In genomic region chr2:17731831-17732200, GRCm38 (mm10) we compare ENCODE assay signal across 8 mouse cellular contexts. TPM values are rescaled to one million over a fixed set of nuclear protein-coding genes. Genes with fewer than 3 reads are reported as not detected.
DNase-seq lines count a peak whose midpoint lies in the region; ATAC-seq and TF ChIP-seq lines count a peak whose summit lies in the region.

No protein-coding gene starts in this region.

- H3K9ac ChIP-seq in heart, embryonic 13.5 days = no peak overlapping the region
- H3K9ac ChIP-seq in forebrain, postnatal 0 days = no peak overlapping the region
- H3K9ac ChIP-seq in liver, embryonic 13.5 days = no peak overlapping the region

- WGBS in heart, embryonic 13.5 days = 12% methylated on average over 6 of the region's 6 CpGs
- 15% methylated on average over 6 of the region's 6 CpGs for WGBS in forebrain, postnatal 0 days
- WGBS in liver, embryonic 13.5 days (ENCODE audit: insufficient replicate concordance) = 11% methylated on average over 6 of the region's 6 CpGs

- peaks cover 10% of the 10 kb centered on the region; the same call in 1 of the 2 replicates for H3K4me1 ChIP-seq in heart, embryonic 13.5 days
- H3K4me1 ChIP-seq in E14TG2a.4 (replicated peaks; ENCODE audit: low read depth, low read length) = peaks cover 28% of the 10 kb centered on the region
- peaks cover 9% of the 10 kb centered on the region; the same call in 1 of the 2 replicates for H3K4me1 ChIP-seq in forebrain, postnatal 0 days (ENCODE audit: insufficient read depth)
- H3K4me1 ChIP-seq in liver, embryonic 13.5 days (replicated peaks) = peaks cover 5% of the 10 kb centered on the region

- no peak for TF ChIP-seq CTCF in E14TG2a.4 (conservative IDR thresholded peaks at IDR 0.05; ENCODE audit: low read length)
- TF ChIP-seq CTCF in forebrain, postnatal 0 days (IDR thresholded peaks at IDR 0.05; ENCODE audit: low read depth) = no peak

- peak overlapping the region; percentile 98 for H3K4me2 ChIP-seq in heart, embryonic 13.5 days
- H3K4me2 ChIP-seq in forebrain, postnatal 0 days (ENCODE audit: low read depth) = peak overlapping the region; percentile 87
- peak overlapping the region; percentile 72; the same call in 1 of the 2 replicates for H3K4me2 ChIP-seq in liver, embryonic 13.5 days

- H3K27ac ChIP-seq in heart, embryonic 13.5 days (replicated peaks) = no peak overlapping the region
- no peak overlapping the region for H3K27ac ChIP-seq in forebrain, postnatal 0 days (ENCODE audit: low read depth, low read length)
- H3K27ac ChIP-seq in liver, embryonic 13.5 days = no peak overlapping the region

- no peak for DNase-seq in heart, postnatal 4 days
- no peak for DNase-seq in forebrain, postnatal 0 days
- no peak for DNase-seq in liver, embryonic 13.5 days
- no peak for DNase-seq in urinary bladder, postnatal 36 days (ENCODE audit: low spot score in 2 of 2)
- DNase-seq in urinary bladder, adult 2 months (ENCODE audit: low spot score) = no peak

- H3K27me3 ChIP-seq in heart, embryonic 13.5 days (replicated peaks) = peaks cover 48% of the 10 kb centered on the region
- peaks cover 49% of the 10 kb centered on the region for H3K27me3 ChIP-seq in E14TG2a.4 (ENCODE audit: insufficient read depth, low read length)
- no peaks in the 10 kb centered on the region for H3K27me3 ChIP-seq in forebrain, postnatal 0 days (ENCODE audit: insufficient read depth, low read length)
- H3K27me3 ChIP-seq in liver, embryonic 13.5 days = peaks cover 52% of the 10 kb centered on the region

- peak overlapping the region; percentile 74 for H3K4me3 ChIP-seq in heart, embryonic 13.5 days
- H3K4me3 ChIP-seq in E14TG2a.4 (replicated peaks; ENCODE audit: low read length) = peak overlapping the region; percentile 84
- H3K4me3 ChIP-seq in forebrain, postnatal 0 days (ENCODE audit: low read depth, low read length) = peak overlapping the region; percentile 58
- H3K4me3 ChIP-seq in liver, embryonic 13.5 days (replicated peaks) = no peak overlapping the region

- ATAC-seq in heart, embryonic 13.5 days (ENCODE audit: extremely low read depth, insufficient number of reproducible peaks, low FRiP score, low TSS enrichment) = no peak
- ATAC-seq in forebrain, postnatal 0 days = no peak
- ATAC-seq in liver, embryonic 13.5 days (ENCODE audit: low read depth) = no peak
- ATAC-seq in granulocyte monocyte progenitor cell, adult 5-6 weeks (replicated peaks; ENCODE audit: poor library complexity, severe bottlenecking) = no peak

- H3K9me3 ChIP-seq in heart, embryonic 13.5 days = no peaks in the 10 kb centered on the region
- H3K9me3 ChIP-seq in E14TG2a.4 (ENCODE audit: low read length) = no peaks in the 10 kb centered on the region
- H3K9me3 ChIP-seq in forebrain, postnatal 0 days (ENCODE audit: low read length) = no peaks in the 10 kb centered on the region
- H3K9me3 ChIP-seq in liver, embryonic 13.5 days (replicated peaks) = no peaks in the 10 kb centered on the region

- no peaks in the 10 kb centered on the region for H3K36me3 ChIP-seq in heart, embryonic 13.5 days
- H3K36me3 ChIP-seq in E14TG2a.4 (ENCODE audit: insufficient read depth, low read length) = no peaks in the 10 kb centered on the region
- H3K36me3 ChIP-seq in forebrain, postnatal 0 days (ENCODE audit: insufficient read depth) = no peaks in the 10 kb centered on the region
- H3K36me3 ChIP-seq in liver, embryonic 13.5 days = no peaks in the 10 kb centered on the region

RNA-seq across cellular contexts. Expression of gene Nebl, which starts 0.6 kb away (rescaled TPM):
- polyA plus RNA-seq in heart, embryonic 13.5 days (2015; fragmentation: Nextera tagmentation; extraction: Ambion mirVana) = 220 and 249 TPM in 2 replicates
- total RNA-seq in heart, postnatal 4 days (2021) = 100 to 1,000 TPM; 507 to 513 TPM
- 19.9 and 27.8 TPM in 2 replicates for total RNA-seq in forebrain, postnatal 0 days (2014; rRNA removed)
- polyA plus RNA-seq in forebrain, postnatal 0 days (2015; fragmentation: Nextera tagmentation; extraction: Ambion mirVana) = 3.9 and 9.2 TPM in 2 replicates
- polyA plus RNA-seq in liver, embryonic 13.5 days (2015; fragmentation: Nextera tagmentation; extraction: Ambion mirVana) = 0.33 and 0.72 TPM in 2 replicates
- total RNA-seq in granulocyte monocyte progenitor cell, adult 5-6 weeks (2014; fragmentation: Nextera tagmentation) = 1.4 and 2.1 TPM in 2 replicates
- 3.6 and 7.9 TPM in 2 replicates for total RNA-seq in granulocyte monocyte progenitor cell, adult 5-6 weeks (2017)
- polyA plus RNA-seq in urinary bladder, adult 2 months (2012; rRNA removed) = 0.44 and 0.83 TPM in 2 replicates

Comparison
In these comparisons a context has a peak if more than half of its experiments do, and no peak if none do; other contexts are left out.
1. RNA of gene Nebl, which starts 0.6 kb away (polyA plus RNA-seq): 220 to 249 TPM in heart, embryonic 13.5 days; 3.9 to 9.2 TPM in forebrain, postnatal 0 days, 0.44 to 0.83 TPM in urinary bladder, adult 2 months and 0.33 to 0.72 TPM in liver, embryonic 13.5 days; every median in the first group is over 10 times any median in the second.
2. Peak in every context shown above with its lines, with median percentiles within 50 percentile points of each other: H3K4me2 ChIP-seq.